Mouse (Mus musculus) thymus, adult 2 months (tissue): ENCODE measurements around the gene Flot2. TPM values are rescaled to one million over a fixed set of nuclear protein-coding genes. Genes with fewer than 3 reads are reported as not detected.

Source experiments
- DNase-seq: peaks from one replicate; pipeline ENCODE4 v3.0.0; 2021
- H3K27ac ChIP-seq: fragments of 200-500 bp; 2 replicates; pipeline ENCODE4 v1.5.1; 2012; ENCODE audit warnings: low read length, control low read depth; ENCODE audit not compliant: control insufficient read depth, insufficient read depth
- H3K27me3 ChIP-seq: fragments of 200-500 bp; 2 replicates; pipeline ENCODE4 v1.6.1; 2012; ENCODE audit warnings: mild to moderate bottlenecking, low read length, moderate library complexity, mixed read lengths; ENCODE audit not compliant: control insufficient read depth, insufficient read depth
- H3K36me3 ChIP-seq: fragments of 200-500 bp; 2 replicates; pipeline ENCODE4 v1.6.1; 2012; ENCODE audit warnings: mild to moderate bottlenecking, low read length, moderate library complexity; ENCODE audit not compliant: control insufficient read depth, insufficient read depth
- H3K4me1 ChIP-seq: fragments of 200-500 bp; replicated peaks from 2 replicates; pipeline ENCODE4 v1.6.1; 2012; ENCODE audit warnings: low read length; ENCODE audit not compliant: control insufficient read depth, insufficient read depth
- H3K4me3 ChIP-seq: fragments of 200-500 bp; 2 replicates; pipeline ENCODE4 v1.5.1; 2012; ENCODE audit warnings: mild to moderate bottlenecking, low read length, control low read depth, moderate library complexity; ENCODE audit not compliant: control insufficient read depth, insufficient read depth
- CTCF ChIP-seq: fragments of 200-500 bp; IDR thresholded peaks from 2 replicates; pipeline ENCODE4 v1.5.1; 2012; ENCODE audit warnings: mild to moderate bottlenecking, control low read depth, low read length, moderate library complexity, borderline replicate concordance; ENCODE audit not compliant: control insufficient read depth, poor library complexity, insufficient read depth; ENCODE audit errors: extremely low read depth
- POLR2A ChIP-seq: fragments of 200-500 bp; IDR thresholded peaks from 2 replicates; pipeline ENCODE4 v1.6.1; 2012; ENCODE audit warnings: mild to moderate bottlenecking, low read length, control low read depth, moderate library complexity; ENCODE audit not compliant: control insufficient read depth, poor library complexity, insufficient read depth; ENCODE audit errors: extremely low read depth
- WGBS: fragments of 180-500 bp; shearing (Covaris S2); methylation state at CpG from one replicate; pipeline ENCODE4 v1.1.7; 2018; 5-methylcytosine and 5-hydroxymethylcytosine counted together
- polyA plus RNA-seq: library from polyadenylated mRNA; depleted of rRNA; stranded (reverse); fragments of >200 nt; gene quantifications from 2 replicates; pipeline ENCODE4 v1.2.3, GENCODE M21; 2012; rRNA removed

Gene Flot2
- 124 and 136 TPM in 2 replicates for polyA plus RNA-seq

GRCm38 (mm10) chr11:78037831-78038752 lies at the start of gene Flot2:
Flot2 (plus strand) TSS chr11:78037931.
- Histone ChIP-seq H3K36me3 (no peaks in the 10 kb centered on the region), H3K4me3 (peak within 1 kb of the TSS; percentile 98), H3K4me1 (peaks cover 30% of the 10 kb centered on the region), H3K27ac (no peak within 1 kb of the TSS), H3K27me3 (no peaks in the 10 kb centered on the region)
- TF ChIP-seq POLR2A (no peak), CTCF (no peak)
- peak; percentile 73 for DNase-seq
- 5% methylated on average over 55 of the region's 55 CpGs for WGBS

GRCm38 (mm10) chr11:77989071-77989690 lies 48.5 kb upstream of the Flot2 start:
- peaks cover 8% of the 10 kb centered on the region; the same call in 1 of the 2 replicates for H3K4me1 ChIP-seq
- H3K36me3 ChIP-seq = peaks cover 13% of the 10 kb centered on the region
- TF ChIP-seq POLR2A = no peak
- TF ChIP-seq CTCF = no peak
- 96% methylated on average over 13 of the region's 13 CpGs for WGBS
- no peaks in the 10 kb centered on the region for H3K27me3 ChIP-seq
- H3K4me3 ChIP-seq = no peak overlapping the region
- DNase-seq = no peak
- H3K27ac ChIP-seq = no peak overlapping the region

GRCm38 (mm10) chr11:77995556-77995955 lies 42.2 kb upstream of the Flot2 start:
- Histone ChIP-seq H3K27me3 (no peaks in the 10 kb centered on the region), H3K36me3 (0 out of 2 replicates have a peak, but pooled peaks cover 4% of the 10 kb centered on the region), H3K4me1 (no peaks in the 10 kb centered on the region), H3K4me3 (no peak overlapping the region), H3K27ac (no peak overlapping the region)
- WGBS = 68% methylated on average over 1 of the region's 1 CpGs
- no peak for DNase-seq
- TF ChIP-seq POLR2A (no peak), CTCF (no peak)

GRCm38 (mm10) chr11:78006446-78006845 lies 31.3 kb upstream of the Flot2 start:
- DNase-seq = no peak
- 96% methylated on average over 5 of the region's 5 CpGs for WGBS
- H3K36me3 ChIP-seq = peaks cover 53% of the 10 kb centered on the region
- no peaks in the 10 kb centered on the region for H3K27me3 ChIP-seq
- H3K4me1 ChIP-seq = no peaks in the 10 kb centered on the region
- no peak overlapping the region for H3K27ac ChIP-seq
- H3K4me3 ChIP-seq = no peak overlapping the region
- TF ChIP-seq CTCF = no peak
- TF ChIP-seq POLR2A = no peak

GRCm38 (mm10) chr11:78019676-78020075 lies 18.1 kb upstream of the Flot2 start:
- 28% methylated on average over 4 of the region's 4 CpGs for WGBS
- DNase-seq = peak; percentile 72
- Histone ChIP-seq H3K4me3 (no peak overlapping the region), H3K36me3 (peaks cover 84% of the 10 kb centered on the region), H3K27me3 (no peaks in the 10 kb centered on the region), H3K4me1 (no peaks in the 10 kb centered on the region), H3K27ac (no peak overlapping the region)
- TF ChIP-seq POLR2A = no peak
- no peak for TF ChIP-seq CTCF

GRCm38 (mm10) chr11:78023607-78024006 lies 14.1 kb upstream of the Flot2 start:
- TF ChIP-seq POLR2A (no peak), CTCF (no peak)
- Histone ChIP-seq H3K4me1 (no peaks in the 10 kb centered on the region), H3K4me3 (no peak overlapping the region), H3K27me3 (no peaks in the 10 kb centered on the region), H3K36me3 (peaks cover 73% of the 10 kb centered on the region), H3K27ac (no peak overlapping the region)
- no peak for DNase-seq
- WGBS = 82% methylated on average over 8 of the region's 8 CpGs
